Mouse (Mus musculus) heart, embryonic 14.5 days (tissue): ENCODE results near the gene Hip1r. TPM values are rescaled to one million over a fixed set of nuclear protein-coding genes. Genes with fewer than 3 reads are reported as not detected.

Source experiments
- ATAC-seq: fragments of 200-750 bp; cut with Nextera tagmentation; 2 replicates; pipeline ENCODE4 v1.8.0; 2017; ENCODE audit warnings: low read depth, moderate TSS enrichment; ENCODE audit not compliant: insufficient number of reproducible peaks, insufficient read depth, low FRiP score
- H3K27ac ChIP-seq, 2 experiments: fragments of 200-500 bp in 1 of 2; fragments of 300-500 bp in 1 of 2; sonication (generic) in 1 of 2; replicated peaks in 1 of 2; 2 replicates each; pipeline ENCODE4 v1.5.1; 2012 to 2014; ENCODE audit warnings: low read depth in 2 of 2, low read length in 2 of 2, control low read depth in 1 of 2, mild to moderate bottlenecking in 1 of 2, mixed read lengths in 1 of 2; ENCODE audit not compliant: control insufficient read depth in 1 of 2, insufficient read depth in 1 of 2
- H3K27me3 ChIP-seq: fragments of 300-500 bp; sonication (generic); 2 replicates; pipeline ENCODE4 v1.6.1; 2014; ENCODE audit warnings: mild to moderate bottlenecking, low read length, control low read depth; ENCODE audit not compliant: control insufficient read depth, insufficient read depth
- H3K36me3 ChIP-seq: fragments of 300-500 bp; sonication (generic); 2 replicates; pipeline ENCODE4 v1.6.1; 2014; ENCODE audit warnings: mild to moderate bottlenecking, control low read depth, low read length, mixed read lengths; ENCODE audit not compliant: control insufficient read depth, insufficient read depth
- H3K4me1 ChIP-seq, 2 experiments: fragments of 200-500 bp in 1 of 2; fragments of 300-500 bp in 1 of 2; sonication (generic) in 1 of 2; 2 replicates each; pipeline ENCODE4 v1.6.1; 2012 to 2014; ENCODE audit warnings: low read length in 2 of 2, control low read depth in 1 of 2, mixed read lengths in 1 of 2; ENCODE audit not compliant: control insufficient read depth in 2 of 2, insufficient read depth in 2 of 2
- H3K4me2 ChIP-seq: fragments of 300-500 bp; sonication (generic); 2 replicates; pipeline ENCODE4 v1.6.1; 2014; ENCODE audit warnings: mild to moderate bottlenecking, low read length
- H3K4me3 ChIP-seq, 2 experiments: fragments of 200-500 bp in 1 of 2; fragments of 300-500 bp in 1 of 2; sonication (generic) in 1 of 2; 2 replicates each; pipeline ENCODE4 v1.5.1; 2012 to 2014; ENCODE audit warnings: low read length in 2 of 2, mild to moderate bottlenecking in 2 of 2, control low read depth in 1 of 2, low read depth in 1 of 2, moderate library complexity in 1 of 2; ENCODE audit not compliant: control insufficient read depth in 1 of 2, insufficient read depth in 1 of 2
- H3K9ac ChIP-seq: fragments of 300-500 bp; sonication (generic); 2 replicates; pipeline ENCODE4 v1.6.1; 2014; ENCODE audit warnings: mild to moderate bottlenecking, low read length
- H3K9me3 ChIP-seq: fragments of 300-500 bp; sonication (generic); 2 replicates; pipeline ENCODE4 v1.6.1; 2016; ENCODE audit warnings: low read length, control low read depth; ENCODE audit not compliant: control insufficient read depth
- WGBS: fragments of 180-500 bp; shearing (Covaris S2); extraction: QIAGEN DNeasy Blood & Tissue Kit; methylation state at CpG from one replicate; pipeline ENCODE4 v1.1.7; 2014; 5-methylcytosine and 5-hydroxymethylcytosine counted together
- polyA plus RNA-seq: library from polyadenylated mRNA; unstranded; fragments of >200 nt; fragmentation: Nextera tagmentation; extraction: Ambion mirVana; gene quantifications from 2 replicates; pipeline ENCODE4 v1.2.1, GENCODE M21; 2014

Hip1r gene
- polyA plus RNA-seq, 1 experiment from 2014 or later = 5.3 TPM

- Histone ChIP-seq H3K9me3 (no peaks in the 10 kb centered on the region), H3K27me3 (no peaks in the 10 kb centered on the region), H3K9ac (no peak overlapping the region), H3K4me1 (peaks cover 41 to 53% of the 10 kb centered on the region in 2 experiments), H3K27ac (peak overlapping the region; percentile 45 to 55), H3K4me3 (no peak overlapping the region), H3K4me2 (peak overlapping the region; percentile 22; the same call in 1 of the 2 replicates), H3K36me3 (no peaks in the 10 kb centered on the region)
- no peak for ATAC-seq
- WGBS = 79% methylated on average over 9 of the region's 9 CpGs
Measured at GRCm38 (mm10) chr5:123980521-123981249, 7.3 kb downstream of the Hip1r start.

- no peak for ATAC-seq
- no peak overlapping the region for H3K9ac ChIP-seq
- WGBS = 42% methylated on average over 6 of the region's 6 CpGs
Measured at GRCm38 (mm10) chr5:123981250-123981554, 7.8 kb downstream of the Hip1r start.

GRCm38 (mm10) chr5:123982838-123983237, 9.4 kb downstream of the Hip1r start:
- no peak for ATAC-seq
- H3K4me3 ChIP-seq = no peak overlapping the region
- 70% methylated on average over 11 of the region's 11 CpGs for WGBS

More at GRCm38 (mm10) chr5:123981250-123981554, 7.8 kb downstream of the Hip1r start:
- peak overlapping the region; percentile 45 to 55 for H3K27ac ChIP-seq
- H3K4me3 ChIP-seq = no peak overlapping the region
- H3K4me1 ChIP-seq = peaks cover 43 to 58% of the 10 kb centered on the region in 2 experiments
- no peaks in the 10 kb centered on the region for H3K27me3 ChIP-seq
- no peaks in the 10 kb centered on the region for H3K36me3 ChIP-seq
- no peaks in the 10 kb centered on the region for H3K9me3 ChIP-seq
- H3K4me2 ChIP-seq = peak overlapping the region; percentile 22; the same call in 1 of the 2 replicates

GRCm38 (mm10) chr5:123985434-123985833, 12.0 kb downstream of the Hip1r start:
- Histone ChIP-seq H3K9ac (no peak overlapping the region), H3K4me2 (no peak overlapping the region), H3K27me3 (no peaks in the 10 kb centered on the region), H3K36me3 (no peaks in the 10 kb centered on the region), H3K4me1 (peaks cover 31 to 48% of the 10 kb centered on the region in 2 experiments), H3K4me3 (no peak overlapping the region), H3K9me3 (no peaks in the 10 kb centered on the region), H3K27ac (no peak overlapping the region; a peak in 1 of 4 replicates)
- 56% methylated on average over 9 of the region's 9 CpGs for WGBS
- peak; percentile 18; the same call in 1 of the 2 replicates for ATAC-seq

More at GRCm38 (mm10) chr5:123982838-123983237, 9.4 kb downstream of the Hip1r start:
- Histone ChIP-seq H3K4me2 (no peak overlapping the region), H3K27ac (no peak overlapping the region), H3K4me1 (peaks cover 43 to 60% of the 10 kb centered on the region in 2 experiments), H3K36me3 (no peaks in the 10 kb centered on the region), H3K27me3 (no peaks in the 10 kb centered on the region), H3K9ac (no peak overlapping the region), H3K9me3 (no peaks in the 10 kb centered on the region)

GRCm38 (mm10) chr5:123986925-123987324, 13.5 kb downstream of the Hip1r start:
- no peaks in the 10 kb centered on the region for H3K9me3 ChIP-seq
- no peak overlapping the region for H3K4me3 ChIP-seq
- H3K9ac ChIP-seq = no peak overlapping the region
- H3K4me1 ChIP-seq = peaks cover 28 to 38% of the 10 kb centered on the region in 2 experiments
- no peak for ATAC-seq
- no peak overlapping the region for H3K4me2 ChIP-seq
- WGBS = 57% methylated on average over 2 of the region's 2 CpGs
- H3K36me3 ChIP-seq = no peaks in the 10 kb centered on the region
- H3K27ac ChIP-seq = no peak overlapping the region
- no peaks in the 10 kb centered on the region for H3K27me3 ChIP-seq

GRCm38 (mm10) chr5:123987511-123987910, 14.1 kb downstream of the Hip1r start:
- no peak for ATAC-seq
- H3K9me3 ChIP-seq = no peaks in the 10 kb centered on the region
- no peak overlapping the region for H3K4me2 ChIP-seq
- no peak overlapping the region for H3K9ac ChIP-seq
- H3K36me3 ChIP-seq = no peaks in the 10 kb centered on the region
- H3K27me3 ChIP-seq = no peaks in the 10 kb centered on the region
- H3K4me1 ChIP-seq = peaks cover 30 to 39% of the 10 kb centered on the region in 2 experiments
- no peak overlapping the region for H3K27ac ChIP-seq
- WGBS = 76% methylated on average over 4 of the region's 4 CpGs
- no peak overlapping the region for H3K4me3 ChIP-seq

GRCm38 (mm10) chr5:123989941-123990885, 16.8 kb downstream of the Hip1r start:
- peaks cover 26 to 38% of the 10 kb centered on the region in 2 experiments for H3K4me1 ChIP-seq
- no peak overlapping the region for H3K4me3 ChIP-seq
- WGBS = 73% methylated on average over 20 of the region's 20 CpGs
- ATAC-seq = no peak
- H3K36me3 ChIP-seq = no peaks in the 10 kb centered on the region
- H3K4me2 ChIP-seq = no peak overlapping the region
- no peak overlapping the region for H3K27ac ChIP-seq
- H3K9me3 ChIP-seq = no peaks in the 10 kb centered on the region
- H3K9ac ChIP-seq = no peak overlapping the region
- H3K27me3 ChIP-seq = no peaks in the 10 kb centered on the region
